Mouse (Mus musculus) spleen, adult 18-20 months (tissue): ENCODE results near the gene Elmo2.
A peak's percentile ranks its signal among the peaks of the same experiment; 100 is the strongest.

Experiments
- DNase-seq, 2 experiments: peaks; one replicate each; pipeline ENCODE4 v3.0.0; 2022; ENCODE audit warnings: mixed read lengths in 2 of 2

Elmo2 gene

DNA sequence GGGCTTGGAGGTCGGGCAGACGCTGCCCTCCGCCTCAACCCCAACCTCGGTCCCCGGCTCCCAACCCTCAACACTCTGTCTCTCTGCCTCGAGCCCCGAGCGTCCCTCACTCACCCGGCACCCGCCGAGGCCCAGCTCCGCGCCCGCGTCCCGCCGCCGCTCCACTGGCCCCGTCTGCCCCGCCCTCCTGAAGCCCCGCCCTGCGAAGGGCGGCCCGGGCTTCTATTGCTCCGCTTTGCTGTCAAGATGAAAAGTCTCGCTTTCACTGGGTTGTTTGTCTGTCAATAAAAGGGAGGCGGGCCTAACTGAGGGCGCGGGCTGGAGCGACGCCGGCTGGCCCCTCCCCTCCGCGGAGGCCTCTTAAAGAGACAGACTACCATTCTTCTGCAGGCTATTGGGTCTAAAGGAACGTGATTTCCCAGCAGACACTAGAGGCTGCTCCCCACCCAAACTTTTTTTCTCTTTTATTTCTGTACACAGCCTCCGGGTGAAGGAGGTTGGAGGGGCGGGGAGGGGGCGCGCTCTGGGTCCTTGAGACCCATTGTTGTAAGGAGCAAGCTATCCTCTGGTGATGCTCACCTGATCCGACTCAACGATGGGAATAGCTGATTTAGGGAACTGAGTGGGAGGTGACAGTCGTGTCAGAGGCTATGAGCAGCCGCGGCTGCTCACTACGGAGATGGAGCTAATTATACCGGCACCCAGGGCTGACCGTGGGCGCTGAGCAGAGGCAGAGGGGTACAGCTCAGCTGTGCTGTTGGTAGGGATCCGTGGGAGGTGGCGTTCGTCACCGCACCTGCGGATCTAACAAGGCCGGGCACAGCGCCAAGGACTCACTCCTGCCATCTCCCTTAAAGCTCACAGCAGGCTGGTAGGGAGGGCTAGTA is at the start of gene Elmo2:
Elmo2 (minus strand) TSS at position 176 of the 887 bp plus-strand sequence.
- peak; percentile 96 to 98 for DNase-seq

GRCm38 (mm10) chr2:165376001-165376400 is 49.7 kb upstream of the Elmo2 start:
- DNase-seq = no peak

DNA sequence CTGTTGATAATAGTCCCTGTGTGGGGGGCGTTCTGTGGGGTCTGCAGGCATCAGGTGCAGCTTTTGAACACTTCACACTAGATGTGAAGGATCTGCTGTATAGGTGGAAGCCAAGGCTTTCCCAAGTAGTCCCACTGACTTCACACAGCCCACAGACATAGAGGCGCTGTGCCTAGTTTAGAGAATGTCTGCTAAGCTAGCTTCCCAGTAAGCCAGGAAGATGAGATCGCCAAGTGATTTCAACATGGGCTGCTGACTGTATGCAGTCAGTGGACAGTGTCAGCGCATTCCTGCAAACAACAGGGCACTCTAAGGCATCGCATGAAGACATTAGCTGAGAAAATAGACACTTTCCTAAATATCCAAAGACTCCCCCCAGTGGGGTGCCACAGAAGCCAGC is 49.2 kb upstream of the Elmo2 start:
- no peak for DNase-seq

DNA sequence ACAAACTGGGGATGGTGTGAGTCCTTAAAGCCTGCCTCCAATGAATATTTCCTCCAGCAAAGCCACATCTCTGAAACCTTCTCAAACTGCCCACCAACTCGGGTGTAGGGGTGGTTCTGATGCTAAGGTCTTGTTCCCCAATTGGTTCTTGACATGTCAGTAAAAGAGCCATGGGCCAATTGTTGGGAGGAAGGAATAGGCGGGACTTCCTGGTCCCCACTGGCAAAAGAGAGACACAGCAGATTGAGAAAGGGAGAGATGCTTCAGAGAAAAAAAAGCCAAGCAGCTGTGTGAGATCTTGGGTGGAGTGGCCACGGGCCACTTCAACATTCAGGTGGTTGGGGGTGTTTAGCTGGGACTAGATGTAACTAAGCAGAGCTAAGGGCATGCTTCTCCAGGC is 44.8 kb upstream of the Elmo2 start:
- no peak for DNase-seq

- no peak for DNase-seq
These were observed 44.1 kb upstream of the Elmo2 start for GRCm38 (mm10) chr2:165370348-165370747.

- no peak for DNase-seq
These were observed 42.2 kb upstream of the Elmo2 start, which contains the start of gene Zfp663 for GRCm38 (mm10) chr2:165368496-165368895. TSS of gene Zfp663 (minus strand) at chr2:165368729.

GRCm38 (mm10) chr2:165367868-165368439 is 41.7 kb upstream of the Elmo2 start:
- DNase-seq = peak in 1 of 2 experiments; percentile 45

DNA sequence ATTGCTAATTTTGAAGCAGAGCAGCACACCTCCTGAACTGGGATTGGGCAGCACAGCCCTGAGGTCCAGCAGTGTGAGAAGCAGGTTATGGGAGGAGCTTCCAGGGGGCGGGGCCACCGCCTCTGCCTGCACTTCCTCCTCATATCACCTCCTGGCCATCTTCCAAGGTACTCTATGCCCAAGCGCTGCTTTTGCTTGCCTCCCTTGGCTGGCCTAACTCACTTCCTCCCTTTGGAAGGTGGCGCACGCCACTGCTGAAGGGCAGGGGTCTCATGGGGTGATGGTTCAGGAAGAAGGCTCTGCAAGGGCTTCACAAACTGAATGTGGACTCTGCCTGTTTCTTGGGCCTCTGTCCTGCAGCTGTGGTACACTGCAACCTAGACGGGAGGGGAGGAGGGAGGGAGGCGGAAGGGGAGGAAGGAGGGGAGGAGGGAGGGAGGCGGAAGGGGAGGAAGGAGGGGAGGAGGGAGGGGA is 40.8 kb upstream of the Elmo2 start:
- peak in 1 of 2 experiments; percentile 37 for DNase-seq

DNA sequence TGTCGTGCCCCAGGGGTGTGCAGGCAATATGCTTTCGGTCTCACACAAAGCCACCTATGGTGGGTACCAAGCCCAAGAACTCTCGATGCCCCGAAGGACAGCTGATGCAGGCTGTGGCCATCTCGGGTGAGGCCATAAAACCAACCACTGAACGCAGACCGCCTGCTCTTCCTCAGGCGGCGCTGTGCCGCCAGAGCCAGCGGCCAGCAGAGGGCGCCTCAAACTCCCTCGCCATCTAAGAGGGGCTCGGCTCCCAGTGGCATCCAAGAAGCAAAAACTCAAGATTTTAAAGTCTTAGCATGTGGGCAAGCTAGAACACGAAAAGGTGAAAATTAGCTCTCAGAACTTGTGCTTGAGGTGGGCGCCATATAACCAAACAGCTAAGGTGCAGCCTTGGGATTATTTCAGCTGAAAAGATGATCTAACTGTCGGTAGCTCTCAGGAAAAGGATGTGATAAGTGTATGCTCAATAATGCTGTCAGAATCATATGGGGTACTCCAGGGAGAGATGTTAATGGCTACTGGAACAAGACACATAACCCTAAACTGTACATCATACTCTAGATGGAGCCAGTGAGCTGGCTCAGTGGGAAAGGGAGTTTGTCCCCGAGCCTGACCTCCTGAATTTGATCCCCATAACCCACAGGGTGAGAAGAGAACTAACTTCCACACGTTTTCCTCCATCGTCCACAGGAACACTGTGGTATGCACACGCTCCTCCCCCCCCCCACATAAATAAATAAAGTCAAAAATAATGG is 38.2 kb upstream of the Elmo2 start:
- peak in 1 of 2 experiments; percentile 47 for DNase-seq

GRCm38 (mm10) chr2:165363282-165363681 is 37.0 kb upstream of the Elmo2 start:
- DNase-seq = no peak

- DNase-seq = peak in 1 of 2 experiments; percentile 28
These were observed 34.6 kb upstream of the Elmo2 start for GRCm38 (mm10) chr2:165360861-165361260.

DNA sequence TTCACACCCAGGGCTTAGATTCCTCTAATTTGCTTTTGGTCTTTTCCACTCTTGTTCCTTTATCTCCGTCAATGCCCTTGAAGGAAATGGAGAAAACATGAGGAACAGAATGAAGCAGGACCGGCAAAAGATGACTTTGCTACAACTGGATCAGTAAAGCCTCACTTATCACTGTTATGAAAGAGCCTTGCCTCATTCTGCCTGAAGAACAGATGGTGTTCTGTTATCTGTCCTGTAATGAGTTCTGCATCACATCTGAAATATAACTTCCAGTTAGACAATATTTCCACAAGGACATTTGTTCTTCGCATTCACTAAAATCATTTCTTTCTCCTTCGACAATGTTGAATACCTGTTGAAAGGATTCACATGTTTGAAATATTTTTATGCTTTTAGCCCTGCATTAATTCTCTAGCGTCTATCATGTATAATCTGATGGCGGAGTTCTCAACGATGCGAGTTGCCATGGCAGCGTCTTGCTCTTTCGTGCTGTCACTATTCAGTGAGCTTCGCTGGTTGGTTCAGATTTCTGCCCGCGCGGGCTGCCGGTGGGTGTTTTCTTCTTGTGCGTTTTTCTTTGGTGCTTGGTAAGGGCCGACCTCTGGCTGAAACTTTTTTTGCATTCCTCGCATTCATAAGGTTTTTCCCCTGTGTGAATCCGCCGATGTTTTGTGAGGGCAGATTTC is 25.7 kb upstream of the Elmo2 start:
- no peak for DNase-seq

DNA sequence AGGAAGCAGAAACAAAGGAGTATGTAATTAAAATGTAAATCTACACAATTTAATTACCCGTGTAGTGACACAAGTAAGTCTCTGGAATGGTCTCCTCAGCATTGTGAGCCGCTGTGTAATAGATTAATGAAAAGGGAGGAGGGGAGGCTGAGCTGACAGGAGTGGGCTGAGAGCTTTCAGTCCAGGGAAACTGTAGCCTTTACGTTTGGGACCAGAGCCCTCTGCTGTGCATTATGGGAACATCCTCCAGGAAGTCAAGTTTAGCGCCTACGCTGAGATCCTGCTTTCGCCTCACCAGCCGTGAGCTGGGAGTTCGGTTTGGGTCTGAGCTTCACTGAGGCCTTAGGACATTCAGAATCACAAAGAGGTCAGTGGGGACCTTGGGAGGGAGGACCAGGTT is 23.2 kb upstream of the Elmo2 start:
- DNase-seq = no peak

GRCm38 (mm10) chr2:165346180-165346579 is 19.9 kb upstream of the Elmo2 start:
- DNase-seq = no peak

DNA sequence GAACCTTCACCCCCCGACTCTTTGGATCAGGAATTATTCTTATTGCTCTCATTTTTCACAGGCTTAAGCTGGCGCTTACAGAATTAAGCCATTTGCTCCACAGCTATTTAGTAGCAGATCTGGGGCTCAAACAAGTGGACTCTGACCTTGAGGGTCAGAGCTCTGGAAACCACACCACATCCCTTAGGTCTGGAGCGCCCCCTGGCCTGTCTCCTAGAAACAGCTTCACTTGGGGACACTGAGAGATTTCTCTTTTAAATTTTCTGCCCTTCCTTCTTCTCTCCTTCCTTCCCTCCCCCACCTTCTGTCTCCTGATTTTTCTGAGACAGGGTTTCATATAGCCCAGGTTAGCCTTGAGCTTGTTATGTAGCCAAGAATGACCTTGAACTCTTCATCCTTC is 10.9 kb upstream of the Elmo2 start:
- DNase-seq = peak in 1 of 2 experiments; percentile 64

DNA sequence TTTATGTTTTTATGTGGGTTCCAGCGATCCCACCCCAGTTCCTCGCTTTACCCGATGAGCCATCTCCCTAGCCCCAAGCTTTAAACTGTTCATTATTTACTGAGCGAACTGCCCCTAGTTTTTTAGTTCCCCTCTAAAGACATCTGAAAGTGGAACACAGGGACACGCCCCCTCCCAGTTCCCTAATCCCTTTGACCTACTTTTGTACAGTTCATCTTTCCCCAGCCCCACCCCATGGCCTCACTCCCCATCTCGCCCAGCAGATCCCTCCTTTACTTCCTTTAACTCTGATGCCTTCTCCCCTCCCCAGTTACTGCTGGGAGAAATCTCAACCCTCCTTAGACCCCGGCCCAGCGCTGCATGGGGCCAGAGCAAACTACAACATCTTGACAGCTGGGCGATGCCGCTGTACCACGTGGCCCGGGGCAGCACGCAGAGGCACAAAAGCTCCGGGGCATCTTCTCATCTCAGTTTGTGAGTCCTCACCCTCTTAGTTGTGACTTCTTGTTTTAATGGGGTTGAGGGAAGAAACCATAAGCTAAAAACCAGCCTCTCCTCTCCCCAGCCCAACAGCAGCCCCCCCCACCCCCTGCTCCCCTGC is 6.4 kb upstream of the Elmo2 start:
- DNase-seq = peak in 1 of 2 experiments; percentile 49

GRCm38 (mm10) chr2:165329703-165330102 is 3.4 kb upstream of the Elmo2 start:
- no peak for DNase-seq

- DNase-seq = no peak
These were observed 2.5 kb upstream of the Elmo2 start for GRCm38 (mm10) chr2:165328746-165329145.

GRCm38 (mm10) chr2:165327386-165327785 is 1.1 kb upstream of the Elmo2 start:
- no peak for DNase-seq

GRCm38 (mm10) chr2:165325521-165326303 is 567 bp downstream of the Elmo2 start:
- DNase-seq = no peak

- no peak for DNase-seq
These were observed 2.4 kb downstream of the Elmo2 start for GRCm38 (mm10) chr2:165323928-165324327.
